Mouse (Mus musculus): ENCODE measurements at regions not wholly inside any gene's neighbourhood (a gene's known extent, or its start where the extent isn't known, plus 50 kb on each side); places are given as distances from the start of the nearest gene placed in this dataset.
"Not testable (repeated sequence)": the region's sequence is repeated elsewhere in the genome, so short reads cannot be mapped to it uniquely, and the experiment has no call there.

- ATAC-seq, result no peak
Measured at GRCm38 (mm10) chr14:54148121-54148520, 105.8 kb downstream of the Dad1 start.

GRCm38 (mm10) chr14:54147546-54147945 lies 106.4 kb downstream of the Dad1 start:
- ATAC-seq, result no peak

- no peak for ATAC-seq
Measured at GRCm38 (mm10) chr14:54145743-54146741, 107.9 kb downstream of the Dad1 start.

GRCm38 (mm10) chr14:54143828-54144227 lies 110.1 kb downstream of the Dad1 start:
- no peak for ATAC-seq

- ATAC-seq, result no peak
Measured at GRCm38 (mm10) chr14:54138288-54138687, 115.6 kb downstream of the Dad1 start.

GRCm38 (mm10) chr14:54136538-54136937 lies 117.4 kb downstream of the Dad1 start:
- no peak for ATAC-seq

- no peak for ATAC-seq
Measured at GRCm38 (mm10) chr14:54128334-54128733, 125.6 kb downstream of the Dad1 start.

- no peak for ATAC-seq
Measured at GRCm38 (mm10) chr14:54125510-54125909, 128.4 kb downstream of the Dad1 start.

GRCm38 (mm10) chr14:54121973-54122372 lies 131.9 kb downstream of the Dad1 start:
- no peak for ATAC-seq

- no peak for ATAC-seq
Measured at GRCm38 (mm10) chr14:54121340-54121739, 132.6 kb downstream of the Dad1 start.

- ATAC-seq, result no peak
Measured at GRCm38 (mm10) chr14:54120194-54120593, 133.7 kb downstream of the Dad1 start.

GRCm38 (mm10) chr14:54117607-54118006 lies 136.3 kb downstream of the Dad1 start:
- ATAC-seq, result not testable (repeated sequence)

- no peak for ATAC-seq
Measured at GRCm38 (mm10) chr14:54113216-54113615, 140.7 kb downstream of the Dad1 start.

- no peak for ATAC-seq
Measured at GRCm38 (mm10) chr14:54110971-54111370, 142.9 kb downstream of the Dad1 start.

GRCm38 (mm10) chr14:54109129-54109528 lies 144.8 kb downstream of the Dad1 start:
- no peak for ATAC-seq

- ATAC-seq, result no peak
Measured at GRCm38 (mm10) chr14:54108311-54109074, 145.4 kb downstream of the Dad1 start.

GRCm38 (mm10) chr14:54107204-54107796 lies 146.6 kb downstream of the Dad1 start:
- ATAC-seq, result no peak

- ATAC-seq, result no peak
Measured at GRCm38 (mm10) chr14:54104243-54104642, 149.7 kb downstream of the Dad1 start.

- no peak for ATAC-seq
Measured at GRCm38 (mm10) chr14:54103541-54103940, 150.4 kb downstream of the Dad1 start.

GRCm38 (mm10) chr14:54103115-54103514 lies 150.8 kb downstream of the Dad1 start:
- no peak for ATAC-seq

- ATAC-seq, result no peak
Measured at GRCm38 (mm10) chr14:54101775-54102174, 152.1 kb downstream of the Dad1 start.

GRCm38 (mm10) chr14:54099360-54099759 lies 154.5 kb downstream of the Dad1 start:
- no peak for ATAC-seq

GRCm38 (mm10) chr14:54098122-54098775 lies 155.7 kb downstream of the Dad1 start:
- no peak for ATAC-seq
